Mouse (Mus musculus) ES-E14 (cell line): ENCODE measurements around the gene Crygd.

ENCODE experiments used
- MAFK ChIP-seq: IDR thresholded peaks from 2 replicates; pipeline ENCODE4 v1.6.1; 2014; ENCODE audit warnings: mild to moderate bottlenecking, low read depth, low read length, inconsistent platforms; ENCODE audit not compliant: insufficient read depth
- ZC3H11A ChIP-seq: IDR thresholded peaks from 2 replicates; pipeline ENCODE4 v1.6.1; 2012; ENCODE audit warnings: low read depth, mild to moderate bottlenecking, inconsistent platforms, low read length, borderline replicate concordance
- ZNF384 ChIP-seq: IDR thresholded peaks from 2 replicates; pipeline ENCODE4 v1.6.1; 2012; ENCODE audit warnings: low read depth, low read length, inconsistent platforms

DNA sequence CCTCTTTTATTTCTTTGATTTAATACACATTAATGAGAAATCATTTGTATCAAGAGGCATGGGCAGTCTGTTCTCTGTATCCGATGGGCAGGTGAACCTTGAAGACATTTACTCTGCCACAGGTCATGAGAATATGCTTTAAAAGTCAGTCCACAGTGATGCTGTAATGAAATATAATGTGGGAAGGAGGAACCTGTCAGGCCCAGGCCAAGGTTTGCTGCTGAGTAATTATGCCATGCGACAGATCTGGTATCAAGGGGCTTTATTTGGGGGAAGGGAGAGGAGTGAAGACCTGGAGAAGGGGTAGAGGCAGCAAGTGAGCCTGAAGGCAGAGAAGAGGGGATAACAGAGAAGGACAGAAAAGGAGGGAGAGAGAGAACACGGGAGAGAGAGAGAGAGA, 23.6 kb downstream of the Crygd start:
- TF ChIP-seq ZNF384 (no peak), ZC3H11A (no peak), MAFK (no peak)
